Mouse (Mus musculus): Measurements from ENCODE around the gene Pcsk2.

Pcsk2 gene

GRCm38 (mm10) chr2:143646001-143646400 is 100.0 kb downstream of the Pcsk2 start:
- peak; percentile 27 to 39 for DNase-seq

- no peak for DNase-seq
Observed at GRCm38 (mm10) chr2:143654621-143655020, 108.7 kb downstream of the Pcsk2 start.

GRCm38 (mm10) chr2:143656968-143657367 is 111.0 kb downstream of the Pcsk2 start:
- DNase-seq = peak in 1 of 2 experiments; percentile 58

- DNase-seq = no peak
Observed at GRCm38 (mm10) chr2:143666785-143667184, 120.8 kb downstream of the Pcsk2 start.

- DNase-seq = no peak
Observed at GRCm38 (mm10) chr2:143677869-143678268, 131.9 kb downstream of the Pcsk2 start.

GRCm38 (mm10) chr2:143679513-143679912 is 133.6 kb downstream of the Pcsk2 start:
- DNase-seq = no peak

- DNase-seq = peak in 1 of 2 experiments; percentile 29
Observed at GRCm38 (mm10) chr2:143681873-143682555, 136.1 kb downstream of the Pcsk2 start.

GRCm38 (mm10) chr2:143683513-143683912 is 137.6 kb downstream of the Pcsk2 start:
- DNase-seq = no peak

- no peak for DNase-seq
Observed at GRCm38 (mm10) chr2:143691244-143691643, 145.3 kb downstream of the Pcsk2 start.

GRCm38 (mm10) chr2:143696026-143696557 is 150.1 kb downstream of the Pcsk2 start:
- DNase-seq = no peak

GRCm38 (mm10) chr2:143696704-143697103 is 150.7 kb downstream of the Pcsk2 start:
- DNase-seq = peak in 1 of 2 experiments; percentile 36

- peak; percentile 74 to 78 for DNase-seq
Observed at GRCm38 (mm10) chr2:143701141-143701540, 155.2 kb downstream of the Pcsk2 start.

GRCm38 (mm10) chr2:143702931-143703344 is 157.0 kb downstream of the Pcsk2 start:
- DNase-seq = peak in 1 of 2 experiments; percentile 38

GRCm38 (mm10) chr2:143708205-143708604 is 162.2 kb downstream of the Pcsk2 start:
- peak; percentile 37 to 55 for DNase-seq

GRCm38 (mm10) chr2:143709249-143709648 is 163.3 kb downstream of the Pcsk2 start:
- DNase-seq = no peak

GRCm38 (mm10) chr2:143709979-143710378 is 164.0 kb downstream of the Pcsk2 start:
- DNase-seq = no peak

GRCm38 (mm10) chr2:143711886-143712285 is 165.9 kb downstream of the Pcsk2 start:
- DNase-seq = peak; percentile 50 to 58

GRCm38 (mm10) chr2:143712901-143713300 is 166.9 kb downstream of the Pcsk2 start:
- no peak for DNase-seq

GRCm38 (mm10) chr2:143713902-143714301 is 167.9 kb downstream of the Pcsk2 start:
- DNase-seq = no peak

GRCm38 (mm10) chr2:143715110-143715509 is 169.2 kb downstream of the Pcsk2 start:
- no peak for DNase-seq

- peak in 1 of 2 experiments; percentile 54 for DNase-seq
Observed at GRCm38 (mm10) chr2:143723231-143723630, 177.3 kb downstream of the Pcsk2 start.

- DNase-seq = no peak
Observed at GRCm38 (mm10) chr2:143724101-143724500, 178.1 kb downstream of the Pcsk2 start.

GRCm38 (mm10) chr2:143724720-143725119 is 178.8 kb downstream of the Pcsk2 start:
- no peak for DNase-seq

- DNase-seq = peak; percentile 64 to 70
Observed at GRCm38 (mm10) chr2:143732501-143732900, 186.5 kb downstream of the Pcsk2 start.

- DNase-seq = no peak
Observed at GRCm38 (mm10) chr2:143735442-143735841, 189.5 kb downstream of the Pcsk2 start.
